23 mouse cellular contexts compared by ENCODE assay signal in the genomic region with DNA sequence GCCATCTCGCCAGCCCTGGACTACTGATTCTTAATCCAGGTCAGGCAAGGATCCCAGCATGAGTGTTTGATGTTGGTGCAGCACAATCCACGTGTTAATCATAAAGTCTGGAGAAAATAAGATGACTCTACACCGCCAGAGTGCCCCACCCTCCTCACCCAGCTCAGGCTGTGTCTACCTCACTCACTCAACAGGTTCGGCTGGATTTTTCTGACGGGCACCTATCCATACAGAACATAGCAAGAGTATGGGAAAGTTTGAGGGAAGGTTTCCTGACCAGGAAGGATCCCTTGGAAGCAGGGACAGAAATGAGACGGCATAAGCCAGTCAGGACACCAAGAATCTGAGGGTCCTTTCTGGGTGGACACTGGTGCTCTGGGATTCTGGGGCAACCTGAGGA. TPM values are rescaled to one million over a fixed set of nuclear protein-coding genes. Genes with fewer than 3 reads are reported as not detected.
DNase-seq lines count a peak whose midpoint lies in the region; ATAC-seq lines count a peak whose summit lies in the region.
"Had no signal": no experiment of that assay in that cellular context is flagged by ENCODE, and none has a peak within 500 bp of the region (broad histone marks: within the 10 kb centered on the region; RNA-seq: fewer than 3 reads in every experiment).

No protein-coding gene starts in this region.

- intact Hi-C loops in heart, postnatal 14 days (cut with DNase I), result no loop called here

- no peak for ATAC-seq in kidney, embryonic 14.5 days (ENCODE audit: low FRiP score, low TSS enrichment)
- ATAC-seq in embryonic facial prominence, embryonic 15.5 days (ENCODE audit: insufficient number of reproducible peaks, low FRiP score, low TSS enrichment, low read depth), result peak; percentile 52; the same call in 1 of the 2 replicates
- ATAC-seq in intestine, embryonic 14.5 days (replicated peaks; ENCODE audit: low FRiP score, low TSS enrichment, low read depth), result peak; percentile 83
- no peak for ATAC-seq in monocyte, adult 5-6 weeks (replicated peaks; ENCODE audit: insufficient number of reproducible peaks, low FRiP score, low TSS enrichment, poor library complexity, severe bottlenecking)
- ATAC-seq: forebrain, embryonic 13.5 days; hindbrain, embryonic 16.5 days; midbrain, embryonic 15.5 days had no signal

- no peaks in the 10 kb centered on the region for H3K36me3 ChIP-seq in kidney, embryonic 14.5 days (ENCODE audit: control insufficient read depth, insufficient read depth, low read length)
- H3K36me3 ChIP-seq in embryonic facial prominence, embryonic 15.5 days, result peaks cover 5% of the 10 kb centered on the region
- no peaks in the 10 kb centered on the region for H3K36me3 ChIP-seq in intestine, embryonic 14.5 days (ENCODE audit: control insufficient read depth, insufficient read depth, low read length)
- H3K36me3 ChIP-seq: liver, embryonic 15.5 days; midbrain, embryonic 15.5 days; neural tube, embryonic 15.5 days had no signal

- peak; percentile 39 for DNase-seq in kidney, postnatal 14 days
- DNase-seq in intestine, embryonic 14.5 days (ENCODE audit: low spot score), result peak; percentile 69
- DNase-seq in lung, postnatal 25 days (ENCODE audit: low spot score), result peak; percentile 45
- DNase-seq in heart, postnatal 14 days, result no peak
- DNase-seq in spleen, postnatal 14 days (ENCODE audit: low spot score in 2 of 2), result no peak
- DNase-seq: adrenal gland, adult 2 months; cerebellum, adult 8-10 months; gastrocnemius, postnatal 10 days; heart, adult 18-20 months; heart, postnatal 36 days; spleen, adult 18-20 months; thymus, postnatal 4 days had no signal

- H3K4me2 ChIP-seq in kidney, embryonic 14.5 days (replicated peaks; ENCODE audit: low read depth, low read length), result no peak overlapping the region
- no peak overlapping the region for H3K4me2 ChIP-seq in embryonic facial prominence, embryonic 15.5 days (replicated peaks)
- no peak overlapping the region for H3K4me2 ChIP-seq in intestine, embryonic 14.5 days (ENCODE audit: low read length)
- H3K4me2 ChIP-seq: forebrain, embryonic 13.5 days; heart, embryonic 13.5 days; liver, embryonic 15.5 days; midbrain, embryonic 15.5 days; neural tube, embryonic 15.5 days had no signal

- H3K4me1 ChIP-seq in kidney, embryonic 14.5 days (ENCODE audit: control insufficient read depth, insufficient read depth, low read length), result no peaks in the 10 kb centered on the region
- H3K4me1 ChIP-seq in embryonic facial prominence, embryonic 15.5 days, result peaks cover 7% of the 10 kb centered on the region; the same call in 1 of the 2 replicates
- no peaks in the 10 kb centered on the region for H3K4me1 ChIP-seq in intestine, embryonic 14.5 days (replicated peaks; ENCODE audit: control insufficient read depth, insufficient read depth, low read length)
- H3K4me1 ChIP-seq: forebrain, embryonic 13.5 days; midbrain, embryonic 15.5 days; neural tube, embryonic 15.5 days had no signal

- H3K27ac ChIP-seq in kidney, embryonic 14.5 days (ENCODE audit: low read depth, low read length), result no peak overlapping the region
- peak overlapping the region; percentile 36; the same call in 1 of the 2 replicates for H3K27ac ChIP-seq in embryonic facial prominence, embryonic 15.5 days (replicated peaks)
- no peak overlapping the region for H3K27ac ChIP-seq in intestine, embryonic 14.5 days (ENCODE audit: low read depth)
- H3K27ac ChIP-seq: forebrain, embryonic 13.5 days; heart, embryonic 13.5 days; liver, embryonic 15.5 days; midbrain, embryonic 15.5 days; neural tube, embryonic 15.5 days had no signal

- WGBS in kidney, embryonic 14.5 days, result 64% methylated on average over 6 of the region's 6 CpGs
- 67% methylated on average over 6 of the region's 6 CpGs for WGBS in embryonic facial prominence, embryonic 15.5 days
- WGBS in intestine, embryonic 14.5 days, result 62% methylated on average over 6 of the region's 6 CpGs

- peaks cover 5% of the 10 kb centered on the region; the same call in 1 of the 2 replicates for H3K9me3 ChIP-seq in kidney, embryonic 14.5 days (ENCODE audit: control insufficient read depth, low read length)
- 0 out of 2 replicates have a peak, but pooled peaks cover 2% of the 10 kb centered on the region for H3K9me3 ChIP-seq in embryonic facial prominence, embryonic 15.5 days (replicated peaks)
- H3K9me3 ChIP-seq in intestine, embryonic 14.5 days (ENCODE audit: control insufficient read depth, low read length), result peaks cover 5% of the 10 kb centered on the region; the same call in 1 of the 2 replicates
- H3K9me3 ChIP-seq: liver, embryonic 15.5 days; midbrain, embryonic 15.5 days; neural tube, embryonic 15.5 days had no signal

- H3K27me3 ChIP-seq in kidney, embryonic 14.5 days (ENCODE audit: control insufficient read depth, insufficient read depth, low read length), result no peaks in the 10 kb centered on the region
- H3K27me3 ChIP-seq in embryonic facial prominence, embryonic 15.5 days, result no peaks in the 10 kb centered on the region
- no peaks in the 10 kb centered on the region for H3K27me3 ChIP-seq in intestine, embryonic 14.5 days (replicated peaks; ENCODE audit: control insufficient read depth, insufficient read depth, low read length)
- H3K27me3 ChIP-seq: forebrain, embryonic 13.5 days; heart, embryonic 13.5 days; liver, embryonic 15.5 days; midbrain, embryonic 15.5 days; neural tube, embryonic 15.5 days had no signal

- no peak overlapping the region for H3K9ac ChIP-seq in kidney, embryonic 14.5 days (ENCODE audit: low read depth, low read length)
- H3K9ac ChIP-seq in embryonic facial prominence, embryonic 15.5 days, result no peak overlapping the region
- H3K9ac ChIP-seq in intestine, embryonic 14.5 days (ENCODE audit: low read length), result no peak overlapping the region
- H3K9ac ChIP-seq: forebrain, embryonic 13.5 days; heart, embryonic 13.5 days; liver, embryonic 15.5 days; midbrain, embryonic 15.5 days; neural tube, embryonic 15.5 days had no signal

- H3K4me3 ChIP-seq in kidney, embryonic 14.5 days (ENCODE audit: low read length), result no peak overlapping the region
- H3K4me3 ChIP-seq in embryonic facial prominence, embryonic 15.5 days (replicated peaks), result no peak overlapping the region
- H3K4me3 ChIP-seq in intestine, embryonic 14.5 days (ENCODE audit: low read depth, low read length), result no peak overlapping the region
- H3K4me3 ChIP-seq: erythroblast, embryonic 14.5 days; forebrain, embryonic 13.5 days; heart, embryonic 13.5 days; liver, embryonic 15.5 days; megakaryocyte, embryonic 14.5 days; midbrain, embryonic 15.5 days; neural tube, embryonic 15.5 days had no signal

RNA-seq across cellular contexts. Expression of a gene that starts 19.7 kb away (rescaled TPM):
- 39.5 and 54.4 TPM in 2 replicates for polyA plus RNA-seq in kidney, embryonic 14.5 days (2014; fragmentation: Nextera tagmentation; extraction: Ambion mirVana)
- 37.0 and 38.3 TPM in 2 replicates for polyA plus RNA-seq in embryonic facial prominence, embryonic 15.5 days (2015; fragmentation: Nextera tagmentation; extraction: Ambion mirVana)
- 48.8 and 51.0 TPM in 2 replicates for polyA plus RNA-seq in intestine, embryonic 14.5 days (2014; fragmentation: Nextera tagmentation; extraction: Ambion mirVana)
- total RNA-seq in heart, postnatal 14 days (2021), result 10 to 100 TPM; 13.8 to 14.1 TPM
- 4.4 to 21.4 TPM (median 6.6 TPM) in 3 replicates for total RNA-seq in monocyte, adult 5-6 weeks (2017)

RNA-seq across cellular contexts. Expression of a gene that starts 20.1 kb away (rescaled TPM):
- polyA plus RNA-seq in kidney, embryonic 14.5 days (2014; fragmentation: Nextera tagmentation; extraction: Ambion mirVana), result 79.6 and 97.2 TPM in 2 replicates
- 114 and 120 TPM in 2 replicates for polyA plus RNA-seq in embryonic facial prominence, embryonic 15.5 days (2015; fragmentation: Nextera tagmentation; extraction: Ambion mirVana)
- 65.6 and 74.6 TPM in 2 replicates for polyA plus RNA-seq in intestine, embryonic 14.5 days (2014; fragmentation: Nextera tagmentation; extraction: Ambion mirVana)
- 10 to 100 TPM; 54.4 to 61.0 TPM for total RNA-seq in heart, postnatal 14 days (2021)
- 90.1 to 143 TPM (median 108 TPM) in 3 replicates for total RNA-seq in monocyte, adult 5-6 weeks (2017)

RNA-seq across cellular contexts. Expression of a gene that starts 21.7 kb away (rescaled TPM):
- polyA plus RNA-seq in kidney, embryonic 14.5 days (2014; fragmentation: Nextera tagmentation; extraction: Ambion mirVana), result 2.8 and 4.2 TPM in 2 replicates
- polyA plus RNA-seq in embryonic facial prominence, embryonic 15.5 days (2015; fragmentation: Nextera tagmentation; extraction: Ambion mirVana), result 8.7 and 10.1 TPM in 2 replicates
- polyA plus RNA-seq in intestine, embryonic 14.5 days (2014; fragmentation: Nextera tagmentation; extraction: Ambion mirVana), result 4.7 and 5.2 TPM in 2 replicates
- total RNA-seq in heart, postnatal 14 days (2021), result 1 to 10 TPM; 6.3 to 6.5 TPM
- 4.3 to 14.7 TPM (median 6.0 TPM) in 3 replicates for total RNA-seq in monocyte, adult 5-6 weeks (2017)

RNA-seq across cellular contexts. Expression of a gene that starts 26.7 kb away (rescaled TPM):
- polyA plus RNA-seq in kidney, embryonic 14.5 days (2014; fragmentation: Nextera tagmentation; extraction: Ambion mirVana), result 9.0 and 17.0 TPM in 2 replicates
- polyA plus RNA-seq in embryonic facial prominence, embryonic 15.5 days (2015; fragmentation: Nextera tagmentation; extraction: Ambion mirVana), result 16.6 and 20.5 TPM in 2 replicates
- 15.0 and 16.6 TPM in 2 replicates for polyA plus RNA-seq in intestine, embryonic 14.5 days (2014; fragmentation: Nextera tagmentation; extraction: Ambion mirVana)
- total RNA-seq in heart, postnatal 14 days (2021), result 10 to 100 TPM; 12.9 to 16.5 TPM
- total RNA-seq in monocyte, adult 5-6 weeks (2017), result 7.5 to 16.0 TPM (median 11.5 TPM) in 3 replicates
- polyA plus RNA-seq: erythroblast, embryonic 14.5 days had no signal

RNA-seq across cellular contexts. Expression of a gene that starts 50.7 kb away (rescaled TPM):
- polyA plus RNA-seq in kidney, embryonic 14.5 days (2014; fragmentation: Nextera tagmentation; extraction: Ambion mirVana), result 80.6 and 114 TPM in 2 replicates
- polyA plus RNA-seq in embryonic facial prominence, embryonic 15.5 days (2015; fragmentation: Nextera tagmentation; extraction: Ambion mirVana), result 74.1 and 76.9 TPM in 2 replicates
- 109 and 110 TPM in 2 replicates for polyA plus RNA-seq in intestine, embryonic 14.5 days (2014; fragmentation: Nextera tagmentation; extraction: Ambion mirVana)
- 10 to 100 TPM; 16.4 to 17.2 TPM for total RNA-seq in heart, postnatal 14 days (2021)
- total RNA-seq in monocyte, adult 5-6 weeks (2017), result 30.2 to 54.5 TPM (median 30.5 TPM) in 3 replicates

Comparison
In these comparisons a context has a peak if more than half of its experiments do, and no peak if none do; other contexts are left out.
1. DNase-seq: peak in kidney, postnatal 14 days (single experiment), intestine, embryonic 14.5 days (single experiment) and lung, postnatal 25 days (single experiment); none in heart, postnatal 14 days (0 of 2) and spleen, postnatal 14 days (0 of 2).
2. ATAC-seq: peak in embryonic facial prominence, embryonic 15.5 days (single experiment) and intestine, embryonic 14.5 days (single experiment); none in kidney, embryonic 14.5 days (single experiment) and monocyte, adult 5-6 weeks (single experiment).